Mouse (Mus musculus) lung, adult 2 months (tissue): ENCODE data around the gene Mgat5.

ENCODE experiments used
- CTCF ChIP-seq: fragments of 200-500 bp; IDR thresholded peaks from 2 replicates; pipeline ENCODE4 v1.5.1; 2011; ENCODE audit warnings: mild to moderate bottlenecking, low read length, control low read depth; ENCODE audit not compliant: insufficient read depth
- POLR2A ChIP-seq: fragments of 200-500 bp; IDR thresholded peaks from 2 replicates; pipeline ENCODE4 v1.6.1; 2011; ENCODE audit warnings: low read depth, mild to moderate bottlenecking, control low read depth, low read length, borderline replicate concordance; ENCODE audit errors: extremely low read depth

DNA sequence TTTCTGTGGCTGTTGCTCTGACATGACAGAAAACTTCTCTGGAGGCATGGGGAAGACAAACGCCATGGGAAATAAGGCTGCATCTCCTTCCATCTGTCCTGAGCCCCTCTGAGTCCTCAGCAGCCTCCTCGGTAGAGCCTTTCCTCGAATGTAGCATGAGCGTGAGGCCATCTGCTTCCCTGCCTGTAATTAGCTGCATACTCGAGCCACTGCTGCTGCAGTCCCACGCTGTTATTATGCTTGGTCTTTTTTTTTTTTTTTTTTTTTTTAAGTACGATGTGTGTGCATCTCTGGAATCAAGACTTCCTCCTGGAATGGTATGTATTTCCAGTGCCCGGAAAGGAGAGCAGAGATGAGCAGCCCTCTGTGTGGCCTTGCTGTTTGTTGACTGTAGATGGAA is 36.6 kb upstream of the Mgat5 start:
- TF ChIP-seq POLR2A (no peak), CTCF (no peak)
